ENCODE assay signal across 30 mouse cellular contexts in genomic region chr14:13029794-13030193, GRCm38 (mm10).
"Had no signal": no experiment of that assay in that cellular context is flagged by ENCODE, and none has a peak within 500 bp of the region (broad histone marks: within the 10 kb centered on the region; RNA-seq: fewer than 3 reads in every experiment).

No protein-coding gene starts in this region.

- DNase-seq: heart, postnatal 10 days; heart, postnatal 14 days; heart, postnatal 36 days; heart, postnatal 4 days; kidney, adult 11 months; kidney, adult 18-20 months; kidney, adult 2 months; kidney, adult 8-10 months; kidney, adult 9 months; kidney, postnatal 10 days; kidney, postnatal 14 days; kidney, postnatal 25 days; kidney, postnatal 36 days; kidney, postnatal 4 days; layer of hippocampus, adult 9-11 months; layer of hippocampus, postnatal 36 days had no signal

- H3K4me3 ChIP-seq: heart, embryonic 10.5 days; heart, embryonic 12.5 days; heart, embryonic 13.5 days; heart, embryonic 15.5 days; hindbrain, embryonic 10.5 days; hindbrain, embryonic 12.5 days; hindbrain, embryonic 13.5 days; hindbrain, embryonic 15.5 days; intestine, embryonic 15.5 days; kidney, embryonic 15.5 days; layer of hippocampus, adult 2 months; left cerebral cortex, adult 2 months had no signal

- H3K4me2 ChIP-seq: heart, embryonic 11.5 days; heart, embryonic 12.5 days; heart, embryonic 13.5 days; heart, embryonic 15.5 days; hindbrain, embryonic 12.5 days; hindbrain, embryonic 13.5 days; hindbrain, embryonic 14.5 days; hindbrain, embryonic 15.5 days; intestine, embryonic 15.5 days; kidney, embryonic 15.5 days had no signal

- H3K27me3 ChIP-seq: heart, embryonic 12.5 days; heart, embryonic 13.5 days; heart, embryonic 15.5 days; hindbrain, embryonic 12.5 days; hindbrain, embryonic 13.5 days; hindbrain, embryonic 15.5 days; intestine, embryonic 15.5 days; kidney, embryonic 15.5 days had no signal

- H3K36me3 ChIP-seq: heart, embryonic 10.5 days; heart, embryonic 12.5 days; heart, embryonic 13.5 days; heart, embryonic 15.5 days; hindbrain, embryonic 10.5 days; hindbrain, embryonic 12.5 days; hindbrain, embryonic 13.5 days; hindbrain, embryonic 15.5 days; intestine, embryonic 15.5 days; kidney, embryonic 15.5 days had no signal
